Mouse (Mus musculus) urinary bladder, adult 18-20 months (tissue): ENCODE data around the gene Fancl.

Source experiments
- DNase-seq, 2 experiments: peaks; one replicate each; pipeline ENCODE4 v3.0.0; 2022; ENCODE audit warnings: low spot score in 2 of 2, mixed read lengths in 2 of 2

The Fancl gene

GRCm38 (mm10) chr11:26489761-26490466 is 104.0 kb downstream of the Fancl start:
- peak in 1 of 2 experiments; percentile 19 for DNase-seq

GRCm38 (mm10) chr11:26495951-26496350 is 110.0 kb downstream of the Fancl start:
- DNase-seq: no peak

GRCm38 (mm10) chr11:26513683-26514082 is 127.7 kb downstream of the Fancl start:
- DNase-seq: no peak

GRCm38 (mm10) chr11:26516086-26516485 is 130.2 kb downstream of the Fancl start:
- DNase-seq: no peak

- peak in 1 of 2 experiments; percentile 2 for DNase-seq
Measured at GRCm38 (mm10) chr11:26518991-26519390, 133.1 kb downstream of the Fancl start.
